Mouse (Mus musculus) megakaryocyte, embryonic 14.5 days (primary cell): ENCODE results near the gene Cxcl1.

Experiments
- FLI1 ChIP-seq: IDR thresholded peaks from 2 replicates; pipeline ENCODE4 v1.6.1; 2012; ENCODE audit warnings: low read length, inconsistent platforms, mixed read lengths
- GATA1 ChIP-seq: IDR thresholded peaks from 3 replicates; pipeline ENCODE4 v1.6.1; 2012; ENCODE audit warnings: mixed read lengths, low read length, inconsistent platforms, borderline replicate concordance

- no peak for TF ChIP-seq FLI1
- no peak for TF ChIP-seq GATA1
Observed at GRCm38 (mm10) chr5:90872377-90872776, 18.7 kb upstream of the Cxcl1 start.
